Mouse (Mus musculus) erythroblast, embryonic 14.5 days (primary cell): ENCODE measurements around the gene Olig1.

Experiments used
- GATA1 ChIP-seq: IDR thresholded peaks from 2 replicates; pipeline ENCODE4 v1.6.1; 2012; ENCODE audit warnings: low read length, inconsistent platforms, mixed read lengths
- TAL1 ChIP-seq: IDR thresholded peaks from 3 replicates; pipeline ENCODE4 v1.6.1; 2012; ENCODE audit warnings: low read length, inconsistent platforms, mixed read lengths

GRCm38 (mm10) chr16:91265972-91266371 lies 3.6 kb upstream of the Olig1 start:
- TF ChIP-seq GATA1 = no peak
- TF ChIP-seq TAL1 = no peak
